Mouse (Mus musculus) bone marrow, adult 2 months (tissue): ENCODE data around the gene Sema3d. TPM values are rescaled to one million over a fixed set of nuclear protein-coding genes. Genes with fewer than 3 reads are reported as not detected.

Experiments used
- H3K27ac ChIP-seq: fragments of 200-500 bp; 2 replicates; pipeline ENCODE4 v1.5.1; 2012; ENCODE audit warnings: low read depth, mild to moderate bottlenecking, control low read depth, inconsistent platforms, low read length; ENCODE audit not compliant: control insufficient read depth, poor library complexity, insufficient read depth
- H3K4me1 ChIP-seq: fragments of 200-500 bp; 2 replicates; pipeline ENCODE4 v1.6.1; 2011; ENCODE audit warnings: low read length; ENCODE audit not compliant: control insufficient read depth, insufficient read depth
- H3K4me3 ChIP-seq: fragments of 200-500 bp; replicated peaks from 2 replicates; pipeline ENCODE3; 2011; ENCODE audit warnings: mild to moderate bottlenecking, low read depth, low read length, control low read depth; ENCODE audit not compliant: control insufficient read depth
- CTCF ChIP-seq: fragments of 200-500 bp; IDR thresholded peaks from 2 replicates; pipeline ENCODE4 v1.5.1; 2011; ENCODE audit warnings: low read length, control low read depth; ENCODE audit not compliant: control insufficient read depth, insufficient read depth
- POLR2A ChIP-seq: fragments of 200-500 bp; IDR thresholded peaks from 2 replicates; pipeline ENCODE4 v1.6.1; 2011; ENCODE audit warnings: low read depth, mild to moderate bottlenecking, control low read depth, low read length, borderline replicate concordance; ENCODE audit not compliant: control insufficient read depth
- WGBS: fragments of 180-500 bp; shearing (Covaris S2); methylation state at CpG from one replicate; pipeline ENCODE4 v1.1.7; 2018; 5-methylcytosine and 5-hydroxymethylcytosine counted together
- polyA plus RNA-seq: library from polyadenylated mRNA; stranded (reverse); fragments of >200 nt; gene quantifications from 2 replicates; pipeline ENCODE4 v1.2.4, GENCODE M21; 2011; ENCODE audit warnings: low replicate concordance; ENCODE audit not compliant: missing spikeins, insufficient read depth, insufficient read length

Gene Sema3d
- polyA plus RNA-seq, 1 experiment: not detected

DNA sequence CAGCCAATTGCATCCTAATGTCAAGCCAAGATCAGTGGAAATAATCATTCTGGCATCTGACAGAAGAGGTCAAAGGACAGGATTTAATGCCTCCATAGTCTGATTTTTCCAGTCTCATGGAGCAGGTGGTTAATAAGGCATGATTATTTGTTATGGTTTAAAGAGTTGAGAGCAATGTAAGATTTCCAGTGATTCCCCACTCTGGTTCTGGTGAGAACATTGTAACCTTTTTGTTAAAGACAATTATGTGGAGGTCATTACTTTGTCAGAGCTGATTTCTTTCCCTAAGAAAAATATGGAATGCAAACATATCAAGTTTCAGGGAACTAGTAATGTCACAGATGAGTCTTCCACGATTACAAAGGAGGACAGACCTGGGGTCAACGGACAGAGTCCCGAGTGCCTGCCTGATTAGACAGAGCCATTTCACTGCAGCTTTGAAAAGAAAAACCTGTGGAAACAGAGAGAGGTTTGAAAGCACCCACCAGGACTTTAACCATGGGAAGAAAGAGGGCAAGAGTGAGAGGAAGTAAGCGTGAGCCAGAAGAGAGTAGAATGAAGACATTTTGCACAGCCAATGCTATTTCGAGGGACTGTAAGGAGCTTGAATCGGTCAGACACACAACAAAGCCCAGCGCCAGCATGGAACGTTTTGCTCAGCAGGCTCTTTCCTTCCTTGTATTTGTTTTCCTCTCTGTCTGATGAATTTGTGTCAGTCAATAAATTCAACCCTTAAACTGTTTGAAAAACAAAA, 251.2 kb downstream of the Sema3d start:
- H3K27ac ChIP-seq: no peak overlapping the region
- H3K4me1 ChIP-seq: no peaks in the 10 kb centered on the region
- no peak overlapping the region for H3K4me3 ChIP-seq
- WGBS: 62% methylated on average over 8 of the region's 8 CpGs
- TF ChIP-seq CTCF: no peak
- TF ChIP-seq POLR2A: no peak

DNA sequence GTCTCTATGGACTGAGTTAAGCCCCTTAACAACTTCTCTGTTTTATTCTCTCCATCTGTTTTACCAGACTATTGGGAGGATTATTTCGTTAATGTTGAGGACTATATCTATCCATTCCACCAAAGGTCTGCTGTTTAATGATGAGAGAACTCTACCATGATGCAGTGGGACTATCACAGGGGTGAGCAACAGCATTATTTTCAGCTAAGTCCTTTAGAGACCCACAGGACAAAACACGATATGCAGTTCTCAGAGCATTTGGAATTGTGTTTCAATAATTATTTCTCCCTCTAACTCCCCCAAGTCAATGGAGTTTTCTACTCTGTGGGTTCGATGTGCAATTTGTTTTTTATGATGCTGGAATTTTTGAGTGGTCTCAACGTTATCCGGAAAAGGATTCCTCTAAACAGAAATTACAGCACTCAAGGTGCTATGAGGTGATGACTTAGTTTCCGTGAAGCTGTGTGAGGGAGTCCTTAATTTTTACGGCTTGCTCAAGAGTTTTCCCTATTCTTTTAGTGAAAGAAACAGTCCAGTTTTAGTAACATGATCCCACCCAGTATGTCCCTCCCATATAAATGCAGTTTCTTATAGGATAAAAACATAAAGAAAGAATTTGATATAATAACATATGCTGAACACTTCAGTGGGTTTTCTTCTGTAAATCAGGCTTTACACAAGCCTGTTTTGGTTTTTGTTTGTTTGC, 254.7 kb downstream of the Sema3d start:
- TF ChIP-seq CTCF (no peak), POLR2A (no peak)
- no peak overlapping the region for H3K27ac ChIP-seq
- no peaks in the 10 kb centered on the region for H3K4me1 ChIP-seq
- WGBS: 78% methylated on average over 7 of the region's 7 CpGs
- H3K4me3 ChIP-seq: no peak overlapping the region
